ENCODE assay signal across 16 mouse cellular contexts in the genomic region with DNA sequence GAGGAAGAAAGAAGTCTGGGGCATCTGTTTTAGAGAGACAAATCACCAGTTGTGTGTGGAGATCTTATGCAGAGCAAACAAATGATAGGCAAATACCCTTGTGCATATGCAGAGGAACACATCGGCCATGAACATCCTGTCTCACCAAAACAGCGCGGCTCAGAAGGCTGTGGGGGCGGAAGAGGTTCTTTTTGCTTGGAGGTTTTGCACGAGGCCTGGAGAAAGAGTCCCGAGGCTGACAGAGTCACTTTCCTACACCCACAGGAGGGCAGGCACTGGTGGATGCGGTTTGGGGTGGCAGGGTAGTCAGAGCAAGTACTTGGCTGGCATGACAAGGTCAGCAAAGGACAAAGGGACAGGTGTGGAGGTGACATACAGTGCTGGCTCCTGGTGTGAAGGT.
DNase-seq lines count a peak whose midpoint lies in the region; ATAC-seq and TF ChIP-seq lines count a peak whose summit lies in the region.
"Had no signal": no experiment of that assay in that cellular context is flagged by ENCODE, and none has a peak within 500 bp of the region (broad histone marks: within the 10 kb centered on the region; RNA-seq: fewer than 3 reads in every experiment).

No protein-coding gene starts in this region.

- no peak overlapping the region for H3K4me3 ChIP-seq in layer of hippocampus, adult 2 months
- H3K4me3 ChIP-seq: embryonic facial prominence, embryonic 15.5 days; heart, embryonic 15.5 days; kidney, embryonic 15.5 days; neural tube, embryonic 12.5 days had no signal

- TF ChIP-seq CTCF in layer of hippocampus, adult 2 months (conservative IDR thresholded peaks at IDR 0.05), result no peak

- peak; percentile 98 for ATAC-seq in activated CD4-positive, CD25-positive, alpha-beta regulatory T cell, adult 4 months
- ATAC-seq: Patski had no signal

- no peak for DNase-seq in layer of hippocampus, adult 2 months (ENCODE audit: low spot score in 2 of 2)
- DNase-seq in layer of hippocampus, postnatal 10 days (ENCODE audit: low spot score in 2 of 2), result no peak
- DNase-seq in A20 (ENCODE audit: low read depth, low spot score), result peak; percentile 5
- DNase-seq in spleen, postnatal 14 days (ENCODE audit: low spot score in 2 of 2), result peak; percentile 10 to 23
- DNase-seq in adrenal gland, postnatal 14 days, result no peak
- DNase-seq in adrenal gland, adult 2 months, result no peak
- DNase-seq in adrenal gland, postnatal 10 days, result no peak
- DNase-seq: adrenal gland, postnatal 25 days; gastrocnemius, postnatal 25 days had no signal

- H3K27ac ChIP-seq in layer of hippocampus, adult 2 months, result peak overlapping the region; percentile 65; the same call in 1 of the 2 replicates
- H3K27ac ChIP-seq: embryonic facial prominence, embryonic 15.5 days; liver, embryonic 14.5 days; neural tube, embryonic 12.5 days had no signal

Comparison
In these comparisons a context has a peak if more than half of its experiments do, and no peak if none do; other contexts are left out.
1. DNase-seq: peak in A20 (single experiment) and spleen, postnatal 14 days (2 of 2); none in layer of hippocampus, adult 2 months (0 of 2), layer of hippocampus, postnatal 10 days (0 of 2), adrenal gland, postnatal 14 days (single experiment), adrenal gland, adult 2 months (single experiment) and adrenal gland, postnatal 10 days (single experiment).